15 mouse cellular contexts compared by ENCODE assay signal in the genomic region with DNA sequence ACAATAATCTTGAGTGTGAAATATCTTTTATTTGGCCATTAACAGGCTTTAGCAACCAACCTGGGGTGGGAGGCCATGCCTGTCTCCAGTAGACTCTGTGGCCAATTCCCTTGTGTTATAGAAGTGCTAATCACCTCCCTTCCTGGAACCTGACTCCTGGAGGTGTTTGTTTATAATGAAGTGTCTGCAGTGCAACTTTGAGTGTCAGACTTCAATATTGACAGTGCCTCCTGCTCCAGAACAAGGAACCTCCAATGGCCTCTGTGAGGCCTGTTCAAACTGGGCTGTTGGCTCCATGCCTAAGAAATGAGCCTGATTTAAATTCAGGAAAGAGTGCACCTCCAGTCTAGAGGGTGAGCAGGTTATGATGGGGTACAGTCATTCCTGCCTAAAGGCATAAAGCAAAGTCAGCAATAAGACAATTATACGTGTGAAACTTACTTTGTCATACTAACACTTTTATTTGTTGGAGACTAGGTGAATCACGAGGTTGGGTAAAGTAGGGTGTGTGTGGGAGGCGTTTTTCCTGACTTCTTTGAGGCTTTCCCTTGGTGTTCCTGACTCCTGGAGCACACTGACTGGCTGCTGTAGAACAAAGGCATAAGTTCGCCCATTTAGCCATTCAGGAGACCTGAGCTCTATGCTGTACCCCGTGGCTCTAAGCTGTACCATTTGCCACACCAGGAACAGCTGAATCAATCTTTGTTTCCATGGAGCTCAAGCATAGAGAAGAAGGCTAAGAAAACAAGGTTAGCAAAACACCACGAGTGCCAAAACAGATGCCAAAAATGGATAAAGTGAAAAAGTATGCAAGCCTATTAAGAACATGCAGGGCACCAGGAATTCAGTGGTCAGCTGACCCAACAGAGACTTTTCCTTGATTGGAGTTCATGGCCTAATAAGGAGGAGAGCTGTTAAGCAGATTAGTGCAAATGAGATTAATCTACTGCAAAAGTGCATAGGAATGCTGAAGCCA.
DNase-seq lines count a peak whose midpoint lies in the region; ATAC-seq lines count a peak whose summit lies in the region.
"Had no signal": no experiment of that assay in that cellular context is flagged by ENCODE, and none has a peak within 500 bp of the region (broad histone marks: within the 10 kb centered on the region; RNA-seq: fewer than 3 reads in every experiment).

No protein-coding gene starts in this region.

- H3K4me2 ChIP-seq in forebrain, embryonic 13.5 days: no peak overlapping the region
- H3K4me2 ChIP-seq: heart, embryonic 12.5 days; limb, embryonic 13.5 days; midbrain, embryonic 12.5 days had no signal

- no peak for ATAC-seq in forebrain, embryonic 13.5 days

- no peak overlapping the region for H3K27ac ChIP-seq in forebrain, embryonic 10.5 days
- no peak overlapping the region for H3K27ac ChIP-seq in forebrain, embryonic 13.5 days
- H3K27ac ChIP-seq: limb, embryonic 13.5 days; midbrain, embryonic 12.5 days had no signal

- peaks cover 26% of the 10 kb centered on the region for H3K4me1 ChIP-seq in forebrain, embryonic 10.5 days
- H3K4me1 ChIP-seq in forebrain, embryonic 13.5 days: peaks cover 13% of the 10 kb centered on the region; the same call in 1 of the 2 replicates

- H3K36me3 ChIP-seq in forebrain, embryonic 10.5 days (replicated peaks): no peaks in the 10 kb centered on the region
- H3K36me3 ChIP-seq in forebrain, embryonic 13.5 days (ENCODE audit: poor library complexity, severe bottlenecking): no peaks in the 10 kb centered on the region
- H3K36me3 ChIP-seq: heart, embryonic 12.5 days; limb, embryonic 13.5 days; midbrain, embryonic 12.5 days had no signal

- 69% methylated on average over 6 of the region's 6 CpGs for WGBS in forebrain, embryonic 10.5 days
- 54% methylated on average over 6 of the region's 6 CpGs for WGBS in forebrain, embryonic 13.5 days

- H3K9ac ChIP-seq in forebrain, embryonic 13.5 days: no peak overlapping the region
- H3K9ac ChIP-seq: heart, embryonic 12.5 days; limb, embryonic 13.5 days; midbrain, embryonic 12.5 days had no signal

- no peak overlapping the region for H3K4me3 ChIP-seq in forebrain, embryonic 10.5 days
- H3K4me3 ChIP-seq in forebrain, embryonic 13.5 days: no peak overlapping the region
- H3K4me3 ChIP-seq: heart, embryonic 12.5 days; limb, embryonic 13.5 days; midbrain, embryonic 12.5 days had no signal

- no peaks in the 10 kb centered on the region for H3K27me3 ChIP-seq in forebrain, embryonic 10.5 days (ENCODE audit: poor library complexity, severe bottlenecking)
- no peaks in the 10 kb centered on the region for H3K27me3 ChIP-seq in forebrain, embryonic 13.5 days
- H3K27me3 ChIP-seq: heart, embryonic 12.5 days; midbrain, embryonic 12.5 days had no signal

- H3K9me3 ChIP-seq in forebrain, embryonic 10.5 days: no peaks in the 10 kb centered on the region
- no peaks in the 10 kb centered on the region for H3K9me3 ChIP-seq in forebrain, embryonic 13.5 days (replicated peaks)
- H3K9me3 ChIP-seq: heart, embryonic 12.5 days; limb, embryonic 13.5 days; midbrain, embryonic 12.5 days had no signal

- DNase-seq in kidney, postnatal 14 days: peak; percentile 3
- no peak for DNase-seq in kidney, postnatal 10 days
- peak; percentile 95 for DNase-seq in Muller cell, postnatal 12 days (ENCODE audit: inconsistent ontology term)
- peak; percentile 12 for DNase-seq in forelimb bud, embryonic 11.5 days (ENCODE audit: low read depth, low spot score)
- DNase-seq in lung, postnatal 14 days: peak; percentile 4
- DNase-seq in forebrain, embryonic 10.5 days (ENCODE audit: extremely low spot score, low spot score): no peak
- DNase-seq in testis, postnatal 14 days (ENCODE audit: low spot score): no peak
- DNase-seq: adrenal gland, adult 2 months; cerebellum, adult 2 months; gastrocnemius, postnatal 36 days; heart, postnatal 4 days had no signal

Comparison
In these comparisons a context has a peak if more than half of its experiments do, and no peak if none do; other contexts are left out.
1. DNase-seq: peak in kidney, postnatal 14 days (single experiment), Muller cell, postnatal 12 days (single experiment), forelimb bud, embryonic 11.5 days (single experiment) and lung, postnatal 14 days (single experiment); none in kidney, postnatal 10 days (single experiment), forebrain, embryonic 10.5 days (single experiment) and testis, postnatal 14 days (single experiment).